Mouse (Mus musculus) forebrain, embryonic 16.5 days (tissue): ENCODE data around the gene Cenpe. TPM values are rescaled to one million over a fixed set of nuclear protein-coding genes. Genes with fewer than 3 reads are reported as not detected.
A peak's percentile ranks its signal among the peaks of the same experiment; 100 is the strongest.

Source experiments
- ATAC-seq: fragments of 200-750 bp; cut with Nextera tagmentation; 2 replicates; pipeline ENCODE4 v1.8.0; 2017; ENCODE audit warnings: mild to moderate bottlenecking, moderate library complexity
- H3K27ac ChIP-seq: fragments of 300-500 bp; sonication (generic); 2 replicates; pipeline ENCODE4 v1.5.1; 2014; ENCODE audit warnings: low read length, control low read depth
- H3K27me3 ChIP-seq: fragments of 300-500 bp; sonication (generic); replicated peaks from 2 replicates; pipeline ENCODE4 v1.6.1; 2014; ENCODE audit warnings: low read length; ENCODE audit not compliant: control insufficient read depth, insufficient read depth
- H3K36me3 ChIP-seq: fragments of 300-500 bp; sonication (generic); 2 replicates; pipeline ENCODE4 v1.6.1; 2014; ENCODE audit not compliant: control insufficient read depth, insufficient read depth
- H3K4me1 ChIP-seq: fragments of 300-500 bp; sonication (generic); replicated peaks from 2 replicates; pipeline ENCODE4 v1.6.1; 2014; ENCODE audit warnings: low read length; ENCODE audit not compliant: control insufficient read depth, insufficient read depth
- H3K4me2 ChIP-seq: fragments of 300-500 bp; sonication (generic); 2 replicates; pipeline ENCODE4 v1.6.1; 2014; ENCODE audit warnings: mild to moderate bottlenecking, low read length, control low read depth
- H3K4me3 ChIP-seq: fragments of 300-500 bp; sonication (generic); replicated peaks from 2 replicates; pipeline ENCODE4 v1.5.1; 2014; ENCODE audit warnings: mild to moderate bottlenecking, low read length, control low read depth
- H3K9ac ChIP-seq: fragments of 300-500 bp; sonication (generic); replicated peaks from 2 replicates; pipeline ENCODE4 v1.6.1; 2014; ENCODE audit warnings: low read depth, low read length, control low read depth
- H3K9me3 ChIP-seq: fragments of 300-500 bp; sonication (generic); 2 replicates; pipeline ENCODE4 v1.6.1; 2016; ENCODE audit warnings: low read length; ENCODE audit not compliant: control insufficient read depth
- WGBS: fragments of 180-500 bp; shearing (Covaris S2); extraction: QIAGEN DNeasy Blood & Tissue Kit; methylation state at CpG from one replicate; pipeline ENCODE4 v1.1.7; 2014; 5-methylcytosine and 5-hydroxymethylcytosine counted together
- polyA plus RNA-seq: library from polyadenylated mRNA; unstranded; fragments of >200 nt; fragmentation: Nextera tagmentation; extraction: Ambion mirVana; gene quantifications from 2 replicates; pipeline ENCODE4 v1.2.1, GENCODE M21; 2015

Gene Cenpe
- polyA plus RNA-seq, 1 experiment from 2014 or later, result 10.5 TPM

DNA sequence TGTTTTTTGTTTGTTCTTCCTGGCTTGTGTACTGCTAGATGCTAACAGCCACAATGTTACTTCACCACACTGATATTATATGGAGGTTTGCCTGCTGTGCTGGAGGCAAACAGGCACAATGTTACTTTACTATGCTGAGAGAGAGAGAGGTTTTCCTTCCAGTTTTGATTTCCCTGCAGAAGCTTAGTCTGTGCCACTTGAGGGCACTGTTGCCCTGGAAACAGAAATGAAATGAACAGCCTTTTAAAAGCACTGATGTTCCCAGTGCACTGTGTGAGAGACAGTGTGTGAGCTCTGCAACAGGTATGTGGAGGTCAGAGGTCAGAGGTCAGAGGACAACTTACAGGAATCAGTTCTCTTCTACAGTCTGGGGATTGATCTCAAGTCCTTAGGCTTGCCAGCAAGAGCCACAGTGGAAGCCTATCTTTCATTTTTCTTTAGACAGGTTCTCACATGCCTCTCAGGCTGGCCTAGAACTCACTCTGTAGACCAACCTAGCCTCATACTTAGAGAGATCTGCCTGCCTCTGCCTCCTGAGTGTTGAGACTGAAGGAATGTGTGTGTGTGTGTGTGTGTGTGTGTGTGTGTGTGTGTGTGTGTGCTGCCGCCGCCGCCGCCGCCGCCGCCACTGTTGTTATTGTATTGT, 78.0 kb downstream of the Cenpe start:
- no peaks in the 10 kb centered on the region for H3K4me1 ChIP-seq
- H3K9me3 ChIP-seq, result no peaks in the 10 kb centered on the region
- peak; percentile 85 for ATAC-seq
- no peak overlapping the region for H3K27ac ChIP-seq
- H3K4me3 ChIP-seq, result no peak overlapping the region
- H3K36me3 ChIP-seq, result no peaks in the 10 kb centered on the region
- H3K4me2 ChIP-seq, result no peak overlapping the region
- no peak overlapping the region for H3K9ac ChIP-seq
- no peaks in the 10 kb centered on the region for H3K27me3 ChIP-seq
- 100% methylated on average over 6 of the region's 7 CpGs for WGBS

DNA sequence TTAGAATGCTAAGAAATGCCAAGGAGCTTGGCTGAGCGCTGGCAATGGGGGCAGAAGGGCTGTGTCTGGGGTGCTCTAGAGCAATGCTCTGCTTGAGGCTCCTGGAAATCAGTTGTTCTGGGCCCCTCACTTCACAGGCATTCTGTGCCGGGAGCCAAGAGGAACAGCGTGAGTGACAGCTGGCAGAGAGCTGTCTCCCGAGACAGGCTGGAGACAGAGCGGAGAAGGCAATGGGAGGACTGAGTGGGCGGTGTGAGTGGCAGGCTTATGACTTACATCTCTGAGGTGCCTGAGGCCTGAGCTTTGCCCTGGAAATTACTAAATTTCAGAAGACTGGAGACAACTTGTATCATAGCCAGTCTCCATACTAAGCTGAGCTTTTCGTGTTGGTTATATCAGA, 81.4 kb downstream of the Cenpe start:
- no peak overlapping the region for H3K4me3 ChIP-seq
- H3K4me1 ChIP-seq, result no peaks in the 10 kb centered on the region
- no peak overlapping the region for H3K4me2 ChIP-seq
- H3K9me3 ChIP-seq, result no peaks in the 10 kb centered on the region
- H3K27me3 ChIP-seq, result no peaks in the 10 kb centered on the region
- H3K9ac ChIP-seq, result no peak overlapping the region
- ATAC-seq, result peak; percentile 53
- no peak overlapping the region for H3K27ac ChIP-seq
- H3K36me3 ChIP-seq, result no peaks in the 10 kb centered on the region
- WGBS, result 44% methylated on average over 7 of the region's 7 CpGs

DNA sequence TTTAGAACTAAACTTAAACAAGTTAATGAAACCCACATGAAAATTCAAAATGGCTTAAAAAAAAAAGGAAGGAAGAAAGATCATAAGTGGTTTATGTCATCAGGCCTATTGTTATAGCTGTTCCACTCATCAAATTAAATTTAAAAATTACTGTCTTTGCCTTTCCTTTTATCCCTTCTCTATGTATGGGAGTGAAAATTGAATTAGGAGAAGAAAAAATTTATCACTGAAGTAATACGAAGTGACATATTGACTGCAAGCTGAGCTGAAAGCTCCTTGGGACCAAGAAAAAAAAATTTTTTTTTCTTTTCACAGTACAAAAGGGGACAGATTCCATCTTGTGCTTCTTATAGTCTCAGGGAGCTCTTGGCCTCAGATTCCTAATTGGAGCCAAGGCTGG, 83.2 kb downstream of the Cenpe start:
- no peak overlapping the region for H3K4me2 ChIP-seq
- H3K27me3 ChIP-seq, result no peaks in the 10 kb centered on the region
- H3K9me3 ChIP-seq, result no peaks in the 10 kb centered on the region
- 75% methylated on average over 1 of the region's 1 CpGs for WGBS
- no peak overlapping the region for H3K9ac ChIP-seq
- no peak overlapping the region for H3K27ac ChIP-seq
- no peak for ATAC-seq
- no peaks in the 10 kb centered on the region for H3K4me1 ChIP-seq
- H3K4me3 ChIP-seq, result no peak overlapping the region
- H3K36me3 ChIP-seq, result no peaks in the 10 kb centered on the region

DNA sequence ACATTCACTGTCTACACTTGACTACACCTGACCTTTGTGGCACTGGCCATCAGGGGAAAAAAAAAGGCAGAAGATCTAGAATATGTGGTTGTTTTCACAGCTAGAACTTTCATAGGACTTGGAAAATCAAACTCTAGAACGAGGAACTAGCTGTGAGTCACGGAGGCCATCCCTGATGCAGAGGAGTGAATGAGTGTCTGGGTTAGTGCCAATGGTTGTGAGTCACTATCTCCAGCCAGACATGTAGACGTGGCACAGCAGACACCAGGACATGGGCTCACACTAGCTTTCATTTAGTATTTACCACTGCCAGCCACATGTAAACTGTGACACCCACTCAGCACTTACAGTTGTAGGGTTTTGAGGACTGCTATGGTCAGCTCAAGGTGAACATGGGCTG, 86.2 kb downstream of the Cenpe start:
- H3K27ac ChIP-seq, result no peak overlapping the region
- no peaks in the 10 kb centered on the region for H3K27me3 ChIP-seq
- no peak overlapping the region for H3K4me2 ChIP-seq
- 85% methylated on average over 3 of the region's 3 CpGs for WGBS
- no peaks in the 10 kb centered on the region for H3K9me3 ChIP-seq
- H3K9ac ChIP-seq, result no peak overlapping the region
- H3K4me3 ChIP-seq, result no peak overlapping the region
- no peak for ATAC-seq
- H3K4me1 ChIP-seq, result no peaks in the 10 kb centered on the region
- H3K36me3 ChIP-seq, result no peaks in the 10 kb centered on the region

DNA sequence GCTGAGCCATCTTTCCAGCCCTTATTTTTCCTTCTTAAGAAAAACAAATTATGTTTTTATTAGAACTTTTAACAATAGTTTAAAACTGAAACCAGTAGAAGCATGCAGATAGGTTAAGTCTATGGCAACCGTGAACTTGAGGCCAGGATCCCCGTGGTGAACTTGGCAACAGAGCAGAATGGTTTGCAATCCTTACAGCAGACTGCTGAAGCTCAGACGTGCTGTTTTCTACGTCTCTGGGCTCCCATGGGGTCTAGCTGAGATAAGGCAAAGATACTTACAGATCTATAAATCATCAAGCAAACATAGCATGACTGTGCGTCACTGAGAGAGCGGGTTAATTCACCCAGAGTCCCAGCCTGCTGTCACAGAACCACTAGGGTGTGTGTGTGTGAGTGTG, 87.7 kb downstream of the Cenpe start:
- Histone ChIP-seq H3K4me2 (no peak overlapping the region), H3K9ac (no peak overlapping the region), H3K4me1 (no peaks in the 10 kb centered on the region), H3K27ac (no peak overlapping the region), H3K9me3 (no peaks in the 10 kb centered on the region), H3K4me3 (no peak overlapping the region), H3K27me3 (no peaks in the 10 kb centered on the region), H3K36me3 (no peaks in the 10 kb centered on the region)
- WGBS, result 78% methylated on average over 6 of the region's 6 CpGs
- ATAC-seq, result no peak

DNA sequence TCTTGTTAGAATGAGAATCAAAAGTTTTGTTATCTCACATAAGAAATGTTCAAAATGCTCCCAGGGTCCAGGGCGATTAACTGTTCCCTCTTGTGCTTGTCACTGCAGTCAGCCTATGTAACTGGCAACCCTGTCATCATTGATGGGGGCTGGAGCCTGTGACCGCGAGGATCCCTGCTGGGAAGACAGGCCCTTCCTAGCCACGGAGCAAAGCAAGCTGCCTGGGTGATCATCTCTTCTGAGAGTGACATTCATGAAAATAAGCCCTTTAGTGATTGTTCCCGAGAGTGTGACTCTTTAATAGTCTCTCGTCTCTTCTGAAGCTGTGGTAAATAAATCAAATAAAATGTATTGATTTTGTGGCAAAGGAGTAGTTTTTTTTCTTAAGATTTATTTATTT, 91.7 kb downstream of the Cenpe start:
- Histone ChIP-seq H3K9me3 (no peaks in the 10 kb centered on the region), H3K27ac (no peak overlapping the region), H3K36me3 (no peaks in the 10 kb centered on the region), H3K27me3 (no peaks in the 10 kb centered on the region; the same call in 1 of the 2 replicates), H3K9ac (no peak overlapping the region), H3K4me3 (no peak overlapping the region), H3K4me2 (no peak overlapping the region), H3K4me1 (peaks cover 5% of the 10 kb centered on the region)
- ATAC-seq, result no peak
- 17% methylated on average over 6 of the region's 6 CpGs for WGBS

DNA sequence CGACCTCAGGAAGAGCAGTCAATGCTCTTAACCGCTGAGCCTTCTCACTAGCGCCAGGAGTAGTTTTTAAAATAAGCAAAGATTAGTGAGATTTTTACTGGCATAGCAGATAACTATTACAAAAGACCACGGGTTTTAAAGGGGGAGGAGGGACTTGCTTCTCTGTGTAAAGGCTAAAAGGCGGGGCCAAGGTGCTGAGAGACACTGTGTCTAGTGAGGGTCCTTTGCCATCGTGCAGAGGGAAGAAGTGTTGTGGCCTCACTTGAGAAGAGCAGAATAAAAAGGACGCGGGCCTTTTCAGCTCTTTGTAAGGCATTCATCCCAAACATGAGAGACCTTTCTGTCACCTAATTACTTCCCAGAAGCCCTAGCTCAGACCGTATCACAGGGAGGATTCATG, 92.2 kb downstream of the Cenpe start:
- no peak overlapping the region for H3K4me3 ChIP-seq
- H3K4me1 ChIP-seq, result peaks cover 5% of the 10 kb centered on the region
- no peaks in the 10 kb centered on the region for H3K9me3 ChIP-seq
- H3K36me3 ChIP-seq, result no peaks in the 10 kb centered on the region
- H3K27ac ChIP-seq, result no peak overlapping the region
- no peak for ATAC-seq
- H3K9ac ChIP-seq, result no peak overlapping the region
- no peaks in the 10 kb centered on the region; the same call in 1 of the 2 replicates for H3K27me3 ChIP-seq
- 6% methylated on average over 9 of the region's 9 CpGs for WGBS
- no peak overlapping the region for H3K4me2 ChIP-seq

DNA sequence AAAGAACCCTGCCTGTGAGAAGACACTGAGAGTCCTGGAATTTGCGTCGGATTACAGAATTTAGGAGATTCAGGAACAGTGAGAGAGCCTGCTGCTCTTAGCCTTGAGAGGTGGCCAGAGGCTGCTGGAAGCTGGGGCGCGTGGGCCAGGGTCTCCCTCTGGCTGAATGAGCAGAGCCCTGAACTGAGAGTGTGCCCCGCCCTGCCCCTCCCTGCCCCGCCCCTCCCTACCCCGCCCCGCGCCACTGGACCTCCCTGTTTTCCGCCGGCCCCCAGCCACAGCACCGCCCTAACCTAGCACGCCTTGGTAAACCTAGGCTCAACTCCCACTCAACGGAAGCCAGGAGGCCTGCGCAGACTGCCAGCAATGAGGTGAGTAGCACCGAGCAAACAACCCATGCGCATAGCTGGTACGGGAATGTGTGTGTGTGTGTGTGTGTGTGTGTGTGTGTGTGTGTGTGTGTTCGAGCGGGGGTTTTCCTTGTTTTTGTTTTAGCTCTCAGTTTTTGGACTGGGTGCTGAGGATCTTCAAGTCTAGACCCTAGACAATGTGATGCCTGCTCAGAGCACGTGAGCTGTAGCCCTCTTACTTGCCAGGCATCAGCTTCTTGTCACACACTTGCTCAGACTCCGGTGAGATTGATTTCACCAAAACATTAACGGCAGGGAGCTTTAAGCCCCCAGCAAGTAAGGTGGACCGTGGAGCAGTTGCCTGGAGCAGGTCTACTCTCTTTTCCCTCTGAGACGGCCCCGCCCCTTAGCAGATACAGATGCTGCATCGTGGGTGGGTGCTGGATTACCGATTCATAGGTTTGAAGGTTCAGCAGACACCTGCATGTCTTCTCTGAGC, 95.3 kb downstream of the Cenpe start, which contains the start of gene Slc9b2:
Gene Slc9b2, plus strand, starts transcription at position 290 of the 849 bp plus-strand sequence.
- peak within 1 kb of the TSS; percentile 41 for H3K4me3 ChIP-seq
- peak within 1 kb of the TSS; percentile 69 for H3K4me2 ChIP-seq
- no peaks in the 10 kb centered on the region; the same call in 1 of the 2 replicates for H3K27me3 ChIP-seq
- H3K9ac ChIP-seq, result peak within 1 kb of the TSS; percentile 46
- peak; percentile 87 for ATAC-seq
- no peaks in the 10 kb centered on the region for H3K9me3 ChIP-seq
- peaks cover 5% of the 10 kb centered on the region for H3K4me1 ChIP-seq
- no peak within 1 kb of the TSS for H3K27ac ChIP-seq
- no peaks in the 10 kb centered on the region for H3K36me3 ChIP-seq
- WGBS, result 8% methylated on average over 25 of the region's 28 CpGs

DNA sequence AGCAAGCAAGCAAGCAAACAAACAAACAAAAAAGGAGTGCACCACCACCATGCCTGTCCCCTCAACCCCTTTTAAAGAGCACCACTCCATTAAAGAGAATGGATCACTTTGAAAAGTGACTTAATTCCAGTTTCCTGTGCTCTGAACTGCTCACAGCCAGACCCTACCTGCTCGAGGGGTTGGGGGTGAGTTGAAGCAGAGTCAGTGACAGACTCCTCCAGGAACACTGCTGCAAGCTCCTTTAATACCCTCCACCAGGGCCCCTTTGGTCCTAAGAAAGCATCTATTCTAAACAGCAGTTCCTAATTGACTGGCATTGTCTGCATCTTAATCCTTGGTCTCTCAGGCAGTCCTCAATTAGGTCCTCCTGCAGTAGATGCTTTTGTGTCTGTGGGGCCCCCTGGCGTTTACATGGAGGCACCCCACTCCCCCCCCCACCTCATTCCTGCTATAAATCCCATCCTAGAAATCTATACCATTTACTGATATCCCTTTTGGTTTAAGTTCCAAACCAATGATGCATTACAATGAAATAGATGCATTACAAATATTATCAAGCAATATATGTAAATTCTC, 100.7 kb downstream of the Cenpe start:
- Histone ChIP-seq H3K9me3 (no peaks in the 10 kb centered on the region), H3K27ac (no peak overlapping the region), H3K4me1 (peaks cover under 1% of the 10 kb centered on the region; the same call in 1 of the 2 replicates), H3K9ac (no peak overlapping the region), H3K27me3 (no peaks in the 10 kb centered on the region; the same call in 1 of the 2 replicates), H3K36me3 (no peaks in the 10 kb centered on the region), H3K4me2 (no peak overlapping the region), H3K4me3 (no peak overlapping the region)
- 0% methylated on average over 2 of the region's 2 CpGs for WGBS
- ATAC-seq, result no peak
